Mouse (Mus musculus) limb, embryonic 15.5 days (tissue): ENCODE results near the gene Hexb. TPM values are rescaled to one million over a fixed set of nuclear protein-coding genes. Genes with fewer than 3 reads are reported as not detected.

ENCODE experiments used
- ATAC-seq: fragments of 200-750 bp; cut with Nextera tagmentation; 2 replicates; pipeline ENCODE4 v1.8.0; 2017; ENCODE audit warnings: low read depth, moderate TSS enrichment; ENCODE audit not compliant: insufficient number of reproducible peaks, low FRiP score, low TSS enrichment
- H3K27ac ChIP-seq: fragments of 300-500 bp; sonication (generic); 2 replicates; pipeline ENCODE4 v1.5.1; 2015; ENCODE audit warnings: moderate library complexity, mild to moderate bottlenecking, inconsistent platforms
- H3K27me3 ChIP-seq: fragments of 300-500 bp; sonication (generic); 2 replicates; pipeline ENCODE4 v1.6.1; 2015; ENCODE audit warnings: inconsistent platforms
- H3K36me3 ChIP-seq: fragments of 300-500 bp; sonication (generic); 2 replicates; pipeline ENCODE4 v1.6.1; 2015; ENCODE audit warnings: inconsistent platforms
- H3K4me1 ChIP-seq: fragments of 300-500 bp; sonication (generic); 2 replicates; pipeline ENCODE4 v1.6.1; 2015; ENCODE audit warnings: inconsistent platforms
- H3K4me2 ChIP-seq: fragments of 300-500 bp; sonication (generic); 2 replicates; pipeline ENCODE4 v1.6.1; 2015; ENCODE audit warnings: mild to moderate bottlenecking, inconsistent platforms
- H3K4me3 ChIP-seq: fragments of 300-500 bp; sonication (generic); 2 replicates; pipeline ENCODE4 v1.5.1; 2015; ENCODE audit warnings: mild to moderate bottlenecking, inconsistent platforms
- H3K9ac ChIP-seq: fragments of 300-500 bp; sonication (generic); 2 replicates; pipeline ENCODE4 v1.6.1; 2015; ENCODE audit warnings: inconsistent platforms
- H3K9me3 ChIP-seq: fragments of 300-500 bp; sonication (generic); 2 replicates; pipeline ENCODE4 v1.6.1; 2016; ENCODE audit warnings: inconsistent platforms
- WGBS: fragments of 180-500 bp; shearing (Covaris S2); methylation state at CpG from one replicate; pipeline ENCODE4 v1.1.7; 2015; 5-methylcytosine and 5-hydroxymethylcytosine counted together
- polyA plus RNA-seq: library from polyadenylated mRNA; unstranded; fragments of >200 nt; fragmentation: Nextera tagmentation; extraction: Ambion mirVana; gene quantifications from 2 replicates; pipeline ENCODE4 v1.2.1, GENCODE M21; 2015

The Hexb gene
- polyA plus RNA-seq: 63.1 and 65.7 TPM in 2 replicates

DNA sequence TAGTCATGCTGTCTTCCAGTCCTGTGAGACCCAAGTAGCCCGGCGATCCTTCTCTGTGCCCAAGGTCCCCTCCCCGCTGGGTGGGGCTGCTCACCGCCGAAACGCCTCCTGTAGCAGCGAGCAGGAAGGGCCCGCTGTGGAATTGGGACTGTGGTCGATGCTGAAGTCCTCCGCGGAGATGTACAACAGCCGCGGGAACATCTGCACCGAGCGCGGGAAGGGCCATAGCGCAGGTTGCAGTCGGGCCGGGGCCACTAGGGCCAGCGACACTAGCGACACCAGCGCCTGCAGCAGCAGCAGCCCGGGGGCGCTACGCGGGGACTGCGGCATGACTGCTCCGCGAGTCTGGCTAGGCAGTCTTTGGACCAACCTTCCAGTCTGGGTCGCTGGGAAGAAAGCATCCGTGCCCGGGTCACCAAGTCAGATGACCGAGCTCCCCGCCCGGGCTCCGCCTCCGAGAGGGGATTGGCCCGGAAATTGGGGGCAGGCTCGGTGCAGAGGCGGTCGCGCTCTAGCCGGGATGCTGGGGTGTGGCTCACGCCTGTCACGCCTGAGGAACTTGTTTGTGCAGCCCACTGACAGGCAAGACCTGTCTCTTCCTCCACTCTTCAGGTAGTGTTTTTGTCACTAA, at the start of gene Hexb:
TSS of gene Hexb (minus strand) at position 426 of the 631 bp plus-strand sequence.
- H3K4me2 ChIP-seq: peak within 1 kb of the TSS; percentile 92

DNA sequence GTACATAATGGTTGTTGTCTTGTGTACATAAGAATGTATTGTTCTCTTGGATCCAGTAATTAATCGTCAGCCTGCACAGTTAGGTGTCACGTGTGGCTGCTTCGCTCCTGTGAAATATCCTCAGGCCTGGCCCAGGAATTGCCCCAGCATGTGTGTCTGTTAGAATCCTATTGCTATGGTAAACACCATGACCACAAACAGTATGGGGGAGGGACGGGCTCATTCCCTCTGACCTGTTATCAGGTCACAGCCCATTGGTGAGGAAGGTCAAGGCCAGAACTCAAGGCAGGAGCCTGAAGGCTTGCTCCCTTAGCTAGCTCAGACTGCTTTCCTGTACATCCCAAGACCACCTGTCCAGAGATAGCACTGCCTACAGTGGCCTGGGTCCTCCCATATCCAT, 49.6 kb upstream of the Hexb start:
- H3K27me3 ChIP-seq: no peaks in the 10 kb centered on the region
- no peak overlapping the region for H3K27ac ChIP-seq
- no peaks in the 10 kb centered on the region for H3K9me3 ChIP-seq
- peaks cover 53% of the 10 kb centered on the region for H3K36me3 ChIP-seq
- ATAC-seq: no peak
- WGBS: 76% methylated on average over 4 of the region's 4 CpGs
- H3K4me2 ChIP-seq: no peak overlapping the region
- no peak overlapping the region for H3K4me3 ChIP-seq
- H3K9ac ChIP-seq: no peak overlapping the region
- H3K4me1 ChIP-seq: peaks cover 51% of the 10 kb centered on the region

More for the DNA sequence above, at the start of gene Hexb:
- H3K4me1 ChIP-seq: peaks cover 11% of the 10 kb centered on the region
- peak within 1 kb of the TSS; percentile 76 for H3K27ac ChIP-seq
- no peaks in the 10 kb centered on the region for H3K27me3 ChIP-seq
- H3K36me3 ChIP-seq: no peaks in the 10 kb centered on the region
- H3K4me3 ChIP-seq: peak within 1 kb of the TSS; percentile 77
- ATAC-seq: peak; percentile 88
- WGBS: under 1% methylated on average over 45 of the region's 45 CpGs
- no peaks in the 10 kb centered on the region for H3K9me3 ChIP-seq
- peak within 1 kb of the TSS; percentile 65 for H3K9ac ChIP-seq

DNA sequence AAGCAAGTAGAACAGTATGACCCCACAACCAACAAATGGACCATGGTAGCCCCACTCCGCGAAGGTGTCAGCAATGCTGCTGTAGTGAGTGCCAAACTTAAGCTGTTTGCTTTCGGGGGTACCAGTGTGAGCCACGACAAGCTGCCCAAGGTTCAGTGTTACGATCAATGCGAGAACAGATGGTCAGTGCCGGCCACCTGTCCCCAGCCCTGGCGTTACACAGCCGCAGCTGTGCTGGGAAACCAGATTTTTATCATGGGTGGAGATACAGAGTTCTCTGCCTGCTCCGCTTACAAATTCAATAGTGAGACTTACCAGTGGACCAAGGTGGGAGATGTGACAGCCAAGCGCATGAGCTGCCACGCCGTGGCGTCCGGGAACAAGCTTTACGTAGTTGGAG, 48.1 kb upstream of the Hexb start:
- no peak for ATAC-seq
- H3K36me3 ChIP-seq: peaks cover 39% of the 10 kb centered on the region
- WGBS: 85% methylated on average over 16 of the region's 16 CpGs

DNA sequence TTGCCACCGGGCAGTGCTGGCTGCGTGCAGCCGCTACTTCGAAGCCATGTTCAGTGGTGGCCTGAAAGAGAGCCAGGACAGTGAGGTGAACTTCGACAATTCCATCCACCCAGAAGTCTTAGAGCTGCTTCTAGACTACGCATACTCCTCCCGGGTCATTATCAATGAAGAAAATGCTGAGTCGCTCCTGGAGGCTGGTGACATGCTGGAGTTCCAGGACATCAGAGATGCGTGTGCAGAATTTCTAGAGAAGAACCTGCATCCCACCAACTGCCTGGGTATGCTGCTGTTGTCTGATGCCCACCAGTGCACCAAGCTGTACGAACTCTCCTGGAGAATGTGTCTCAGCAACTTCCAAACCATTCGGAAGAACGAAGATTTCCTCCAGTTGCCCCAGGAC, 47.0 kb upstream of the Hexb start:
- Histone ChIP-seq H3K4me2 (no peak overlapping the region), H3K4me1 (peaks cover 65% of the 10 kb centered on the region), H3K9ac (no peak overlapping the region), H3K4me3 (no peak overlapping the region), H3K36me3 (peaks cover 31% of the 10 kb centered on the region), H3K9me3 (no peaks in the 10 kb centered on the region), H3K27me3 (no peaks in the 10 kb centered on the region), H3K27ac (no peak overlapping the region)
- 90% methylated on average over 12 of the region's 12 CpGs for WGBS
- ATAC-seq: no peak

More for the DNA sequence above, 48.1 kb upstream of the Hexb start:
- H3K27ac ChIP-seq: no peak overlapping the region
- H3K9ac ChIP-seq: no peak overlapping the region
- no peak overlapping the region for H3K4me2 ChIP-seq
- H3K4me3 ChIP-seq: no peak overlapping the region
- no peaks in the 10 kb centered on the region for H3K27me3 ChIP-seq
- H3K4me1 ChIP-seq: peaks cover 60% of the 10 kb centered on the region
- H3K9me3 ChIP-seq: no peaks in the 10 kb centered on the region

DNA sequence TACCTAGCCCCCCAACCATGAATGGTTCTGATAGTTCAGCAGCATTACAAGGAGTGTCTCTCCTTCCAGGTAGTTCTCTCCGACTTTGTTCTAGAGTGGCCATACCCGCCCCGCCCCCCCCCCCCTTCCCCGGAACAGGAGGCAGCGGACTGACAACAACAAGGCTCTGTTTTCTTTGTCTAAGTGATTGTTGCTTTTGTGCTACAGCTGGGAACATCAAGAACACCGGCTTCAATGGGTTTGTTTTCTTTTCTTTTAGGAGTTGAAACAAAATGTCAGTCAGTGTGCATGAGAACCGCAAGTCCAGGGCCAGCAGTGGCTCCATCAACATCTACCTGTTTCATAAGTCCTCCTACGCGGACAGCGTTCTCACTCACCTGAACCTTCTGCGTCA, 46.6 kb upstream of the Hexb start:
- 79% methylated on average over 11 of the region's 11 CpGs for WGBS
- H3K9ac ChIP-seq: no peak overlapping the region
- H3K27me3 ChIP-seq: no peaks in the 10 kb centered on the region
- no peaks in the 10 kb centered on the region for H3K9me3 ChIP-seq
- peaks cover 67% of the 10 kb centered on the region for H3K4me1 ChIP-seq
- H3K4me2 ChIP-seq: peak overlapping the region; percentile 92; the same call in 1 of the 2 replicates
- H3K27ac ChIP-seq: no peak overlapping the region
- no peak for ATAC-seq
- H3K36me3 ChIP-seq: peaks cover 31% of the 10 kb centered on the region
- no peak overlapping the region; the same call in 1 of the 2 replicates for H3K4me3 ChIP-seq

GRCm38 (mm10) chr13:97243962-97244711, 46.0 kb upstream of the Hexb start:
- Histone ChIP-seq H3K4me2 (peak overlapping the region; percentile 92), H3K27me3 (no peaks in the 10 kb centered on the region), H3K4me3 (peak overlapping the region; percentile 82), H3K4me1 (peaks cover 66% of the 10 kb centered on the region), H3K36me3 (peaks cover 31% of the 10 kb centered on the region), H3K27ac (no peak overlapping the region), H3K9me3 (no peaks in the 10 kb centered on the region), H3K9ac (no peak overlapping the region)
- ATAC-seq: no peak
- 43% methylated on average over 15 of the region's 15 CpGs for WGBS

DNA sequence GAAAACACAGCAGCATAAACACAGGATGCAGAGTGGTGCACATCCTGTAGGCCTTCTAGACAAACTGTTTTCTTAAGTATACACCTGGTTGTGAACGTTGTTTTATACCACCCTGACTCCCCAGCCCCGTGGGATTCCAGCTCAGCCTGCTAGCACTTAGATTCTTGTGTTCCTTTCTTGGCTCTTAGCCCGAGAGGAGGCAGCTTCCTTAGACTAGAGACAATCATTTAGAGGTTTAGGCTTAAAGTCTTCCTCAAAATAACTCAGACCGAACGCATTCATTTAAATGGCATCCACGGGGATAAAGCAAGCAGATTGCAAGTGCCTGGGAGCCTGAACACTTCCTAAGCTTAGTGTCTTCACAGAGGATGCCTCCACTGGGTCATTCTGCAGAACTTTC, 44.6 kb upstream of the Hexb start:
- H3K4me1 ChIP-seq: peaks cover 62% of the 10 kb centered on the region
- H3K9ac ChIP-seq: no peak overlapping the region
- WGBS: 10% methylated on average over 6 of the region's 6 CpGs
- H3K9me3 ChIP-seq: no peaks in the 10 kb centered on the region
- H3K4me2 ChIP-seq: peak overlapping the region; percentile 92
- H3K4me3 ChIP-seq: peak overlapping the region; percentile 82
- no peak overlapping the region for H3K27ac ChIP-seq
- no peaks in the 10 kb centered on the region for H3K27me3 ChIP-seq
- peaks cover 28% of the 10 kb centered on the region for H3K36me3 ChIP-seq
- no peak for ATAC-seq

GRCm38 (mm10) chr13:97241787-97242280, 43.7 kb upstream of the Hexb start:
- peak overlapping the region; percentile 96 for H3K27ac ChIP-seq
- peaks cover 60% of the 10 kb centered on the region for H3K4me1 ChIP-seq
- WGBS: 1% methylated on average over 20 of the region's 20 CpGs

DNA sequence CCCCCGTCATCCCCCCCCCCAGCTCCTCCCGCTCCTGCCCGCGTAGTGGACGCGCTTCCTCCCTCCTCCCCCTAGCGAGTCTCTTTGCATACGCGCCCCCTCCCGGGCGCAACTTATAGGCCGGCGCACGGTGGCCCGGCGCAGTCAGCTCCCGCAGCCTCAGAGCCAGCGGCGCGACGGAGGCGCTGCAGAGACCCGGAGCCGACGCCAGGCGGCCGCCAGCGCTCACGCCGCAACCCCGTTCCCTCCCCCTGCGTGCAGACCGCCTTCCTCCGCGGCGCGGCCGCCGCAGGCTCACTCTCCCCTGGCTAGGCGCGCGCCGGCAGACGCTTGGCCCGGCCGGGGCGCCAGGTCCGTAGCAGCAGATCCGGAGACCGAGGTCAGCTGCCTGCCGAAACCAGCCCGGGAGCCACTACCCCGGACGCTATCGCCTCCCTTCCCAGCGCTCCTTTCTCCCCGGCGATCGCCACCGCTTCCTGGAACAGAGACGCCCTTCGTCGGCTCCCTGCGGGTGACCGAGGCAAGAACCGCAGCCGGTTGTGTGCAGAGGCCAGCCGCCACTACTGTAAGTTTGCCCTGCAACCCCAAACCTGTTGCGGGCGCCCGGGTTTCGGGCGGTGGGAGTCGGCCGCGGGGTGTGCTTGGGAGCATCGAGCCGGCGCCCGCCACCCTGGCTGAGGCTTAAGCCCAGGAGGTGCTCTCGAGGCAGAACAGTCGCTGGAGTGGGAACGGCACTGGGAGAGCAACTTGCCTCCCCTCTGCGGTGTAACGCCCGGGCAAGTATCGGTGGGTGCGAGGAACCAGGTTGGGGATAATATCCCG, 43.0 kb upstream of the Hexb start, which contains the start of gene Enc1:
TSS of gene Enc1 (plus strand) at position 141 of the 822 bp plus-strand sequence.
- H3K9me3 ChIP-seq: no peaks in the 10 kb centered on the region
- peaks cover 55% of the 10 kb centered on the region for H3K4me1 ChIP-seq
- H3K4me3 ChIP-seq: peak within 1 kb of the TSS; percentile 82
- H3K27ac ChIP-seq: peak within 1 kb of the TSS; percentile 96
- H3K9ac ChIP-seq: peak within 1 kb of the TSS; percentile 81
- peaks cover 14% of the 10 kb centered on the region for H3K36me3 ChIP-seq
- H3K4me2 ChIP-seq: peak within 1 kb of the TSS; percentile 92
- ATAC-seq: peak; percentile 88
- no peaks in the 10 kb centered on the region for H3K27me3 ChIP-seq
- 0% methylated on average over 83 of the region's 89 CpGs for WGBS

More at GRCm38 (mm10) chr13:97241787-97242280, 43.7 kb upstream of the Hexb start:
- Histone ChIP-seq H3K4me3 (peak overlapping the region; percentile 82), H3K9ac (peak overlapping the region; percentile 81), H3K27me3 (no peaks in the 10 kb centered on the region), H3K4me2 (peak overlapping the region; percentile 92), H3K36me3 (peaks cover 21% of the 10 kb centered on the region), H3K9me3 (no peaks in the 10 kb centered on the region)
- no peak for ATAC-seq

GRCm38 (mm10) chr13:97240279-97240964, 42.3 kb upstream of the Hexb start:
- Histone ChIP-seq H3K9ac (peak overlapping the region; percentile 64), H3K27ac (peak overlapping the region; percentile 96), H3K27me3 (no peaks in the 10 kb centered on the region), H3K4me2 (peak overlapping the region; percentile 92), H3K36me3 (peaks cover 7% of the 10 kb centered on the region; the same call in 1 of the 2 replicates), H3K4me3 (peak overlapping the region; percentile 82), H3K4me1 (peaks cover 55% of the 10 kb centered on the region), H3K9me3 (no peaks in the 10 kb centered on the region)
- WGBS: under 1% methylated on average over 34 of the region's 36 CpGs
- ATAC-seq: peak; percentile 46; the same call in 1 of the 2 replicates
